Mouse (Mus musculus) right cerebral cortex, postnatal 4 days (tissue): ENCODE results near the gene Pnmal1.
"Not testable (repeated sequence)": the region's sequence is repeated elsewhere in the genome, so short reads cannot be mapped to it uniquely, and the experiment has no call there.

Source experiments
- DNase-seq: peaks from one replicate; pipeline ENCODE4 v3.0.0-alpha.2; 2022

Pnmal1 gene

DNA sequence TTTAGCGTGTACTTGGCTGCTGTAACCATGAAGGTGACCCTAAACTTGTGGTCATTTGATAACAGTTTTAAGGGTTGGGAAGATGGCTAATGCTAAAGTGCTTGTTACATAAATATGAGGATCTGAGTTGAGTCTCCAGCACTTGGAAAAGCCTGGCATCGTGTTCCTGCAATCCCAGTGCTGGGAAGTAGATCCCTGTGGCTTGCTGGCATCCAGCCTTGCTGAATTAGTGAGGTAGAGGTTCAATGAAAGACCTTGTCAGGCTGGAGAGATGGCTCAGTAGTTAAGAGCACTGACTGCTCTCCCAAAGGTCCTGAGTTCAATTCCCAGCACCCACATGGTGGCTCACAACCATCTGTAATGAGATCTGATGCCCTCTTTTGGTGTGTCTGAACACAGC, 5.7 kb upstream of the Pnmal1 start:
- not testable (repeated sequence) for DNase-seq

DNA sequence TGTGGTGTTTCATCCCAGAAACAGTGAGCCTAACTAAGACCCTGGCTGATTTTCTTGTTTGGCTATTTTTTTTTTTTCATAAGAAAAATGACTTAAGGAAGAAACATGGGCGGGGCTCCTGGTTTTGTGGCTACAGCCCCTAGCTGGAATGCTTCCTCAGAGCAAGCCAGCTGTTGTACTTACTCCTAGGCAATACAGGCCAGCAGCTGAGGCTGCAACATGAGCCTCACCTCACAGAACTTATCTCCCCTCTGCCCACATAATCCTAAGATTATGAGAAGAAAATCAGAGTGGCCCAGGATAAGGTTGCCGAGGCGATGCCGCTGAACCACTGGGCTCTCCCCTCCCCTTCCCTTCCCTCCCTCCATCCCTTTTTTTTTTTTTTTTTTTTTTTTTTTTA, 3.8 kb upstream of the Pnmal1 start:
- DNase-seq, result no peak

DNA sequence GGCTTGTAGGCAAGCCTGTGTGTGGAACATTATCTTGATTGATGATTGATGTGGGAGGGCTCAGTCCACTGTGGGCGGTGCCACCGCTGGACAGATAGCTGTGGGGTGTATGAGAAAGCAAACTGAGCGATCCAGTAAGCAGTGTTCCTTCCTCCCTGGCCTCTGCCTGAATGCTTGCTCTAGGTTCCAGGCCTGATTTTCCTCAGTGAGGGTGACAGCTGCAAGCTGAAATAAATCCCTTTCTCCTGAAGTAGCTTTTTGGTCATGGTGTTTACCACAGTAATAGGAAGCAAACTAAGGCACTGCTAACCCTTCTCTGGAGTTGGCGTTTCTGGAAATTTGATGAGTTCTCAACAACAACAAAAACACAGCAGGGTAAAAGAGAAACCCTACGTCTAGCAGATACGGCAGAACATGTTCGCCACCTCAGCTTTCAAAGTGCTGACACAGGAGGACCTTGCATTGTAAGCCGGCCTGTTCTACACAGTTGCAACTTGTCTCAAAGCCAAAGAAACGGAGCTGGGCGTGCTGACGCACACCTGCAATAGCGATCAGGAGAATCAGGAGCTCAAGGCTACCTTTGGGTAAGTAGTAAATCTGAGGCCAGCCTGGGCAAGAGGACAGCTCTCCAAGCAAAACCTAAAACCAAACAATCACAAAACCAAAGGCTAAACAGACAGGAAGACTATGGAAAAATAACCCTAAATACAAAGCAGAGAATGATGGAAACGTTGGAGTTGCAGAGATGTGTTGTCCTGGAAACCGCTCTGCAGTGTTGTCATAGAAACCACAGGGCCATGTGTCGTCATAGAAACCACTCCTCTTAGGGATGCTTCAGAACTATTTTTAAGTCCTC, 2.8 kb upstream of the Pnmal1 start:
- no peak for DNase-seq

DNA sequence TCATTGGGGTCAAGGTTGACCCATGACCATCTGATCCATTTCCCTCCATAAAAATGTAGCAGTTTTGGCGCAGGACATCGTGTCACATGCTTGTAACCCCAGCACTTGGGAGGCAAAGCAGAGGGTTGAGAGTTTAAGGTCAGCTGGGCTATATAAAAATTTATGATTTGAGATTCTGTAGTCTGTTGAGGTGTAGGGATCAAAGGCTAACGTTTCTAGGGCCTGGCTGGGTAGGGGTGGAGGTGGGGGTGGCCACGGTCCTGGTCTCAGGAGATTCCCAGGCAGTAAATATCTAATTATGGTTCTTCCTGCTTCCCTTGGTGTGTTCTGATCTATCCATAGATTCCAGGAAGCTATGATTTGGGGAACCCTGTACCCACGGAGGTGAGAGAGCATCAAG, 2.2 kb downstream of the Pnmal1 start:
- no peak for DNase-seq

DNA sequence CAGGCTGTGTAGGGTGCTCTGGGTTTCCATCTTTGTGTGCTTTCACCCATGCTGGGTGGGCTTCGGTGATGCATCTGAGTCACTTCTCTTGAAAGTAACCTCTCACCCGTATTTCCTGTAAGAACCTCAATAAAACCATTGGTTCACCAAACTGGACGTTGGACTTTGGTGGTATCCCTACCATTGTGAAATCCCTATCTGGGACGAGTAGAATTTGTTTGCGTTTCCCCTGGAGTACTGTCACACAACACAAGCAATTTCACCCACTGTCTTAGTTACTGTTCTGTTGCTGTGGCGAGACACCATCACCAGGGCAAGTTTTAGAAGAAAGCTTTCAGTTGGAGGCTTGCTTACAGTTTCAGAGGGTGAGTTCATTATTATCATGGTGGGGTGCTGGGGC, 8.9 kb downstream of the Pnmal1 start:
- no peak for DNase-seq

DNA sequence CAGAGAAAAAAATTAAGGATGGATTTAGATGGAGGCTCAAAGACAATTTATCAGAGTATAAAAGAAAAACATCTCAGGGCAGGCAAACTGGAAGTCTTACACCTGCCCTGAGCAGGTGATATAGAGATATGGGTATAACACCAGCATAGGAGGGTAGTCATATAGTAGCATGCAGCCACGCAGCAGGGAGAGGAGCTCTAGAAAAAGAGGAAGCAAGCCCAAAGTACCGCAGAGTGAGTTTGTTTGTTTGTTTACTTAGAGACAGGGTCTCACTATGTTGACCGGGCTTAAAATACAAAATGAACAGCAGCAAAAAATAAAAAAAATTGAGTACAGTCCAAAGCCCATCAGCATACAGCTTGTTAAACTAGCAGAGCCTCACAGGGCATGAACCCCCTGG, 11.7 kb downstream of the Pnmal1 start:
- no peak for DNase-seq

DNA sequence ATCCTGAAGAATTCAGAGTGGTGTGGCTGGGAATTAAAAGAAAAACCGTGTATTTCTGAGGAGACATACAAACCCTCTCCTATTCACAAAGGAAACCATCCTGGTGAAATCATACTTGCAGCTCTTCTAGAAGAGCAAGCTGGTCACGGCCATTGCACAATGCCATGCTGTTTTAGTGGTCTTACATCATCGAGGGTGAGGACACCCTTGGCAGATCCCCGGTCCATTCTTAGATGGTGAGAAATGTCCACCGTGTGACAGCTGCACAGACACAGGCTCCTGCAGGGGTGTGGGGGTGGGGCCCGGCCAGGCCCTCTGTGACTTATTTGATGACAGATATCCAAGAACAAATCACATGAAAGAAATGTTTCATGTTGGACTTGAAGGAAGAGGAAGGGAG, 14.5 kb downstream of the Pnmal1 start:
- DNase-seq, result no peak

DNA sequence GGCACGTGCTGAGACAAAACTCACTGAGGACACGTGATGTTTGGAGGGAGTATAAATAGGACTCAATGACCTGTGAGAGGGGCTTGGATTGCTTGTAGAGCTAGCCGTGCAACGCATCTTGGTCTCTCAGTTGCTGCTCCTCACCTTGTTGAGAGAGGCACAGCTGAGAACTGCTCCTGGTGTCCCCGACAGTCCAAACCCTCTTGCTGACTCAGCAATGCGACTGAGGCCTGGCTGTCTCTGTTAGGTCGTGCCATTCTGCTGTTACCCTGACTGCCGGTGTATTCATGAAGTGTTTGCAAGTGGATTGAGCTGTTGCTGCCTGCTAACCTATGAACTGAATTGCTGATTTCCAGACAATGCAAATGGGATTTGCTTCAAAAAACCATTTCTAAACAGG, 16.8 kb downstream of the Pnmal1 start:
- no peak for DNase-seq

DNA sequence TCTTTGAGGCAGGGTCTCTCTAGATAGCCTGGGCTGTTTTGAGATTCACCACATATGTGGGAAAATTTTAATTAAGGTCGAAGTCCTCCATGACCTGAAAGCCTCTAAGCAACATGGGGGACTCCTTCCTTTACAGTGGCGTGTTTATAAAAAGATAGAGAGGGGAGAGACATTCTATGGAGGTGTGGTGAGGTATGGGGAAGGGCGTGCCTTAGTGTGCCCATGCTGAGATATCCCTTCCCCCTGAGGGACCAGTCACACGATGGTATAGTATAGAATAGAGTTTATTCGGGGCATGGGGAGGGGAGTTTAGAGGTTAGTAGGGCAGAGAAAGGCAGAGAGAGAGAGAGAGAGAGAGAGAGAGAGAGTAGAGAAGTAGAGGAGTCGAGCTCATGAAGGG, 18.7 kb downstream of the Pnmal1 start:
- DNase-seq, result no peak

DNA sequence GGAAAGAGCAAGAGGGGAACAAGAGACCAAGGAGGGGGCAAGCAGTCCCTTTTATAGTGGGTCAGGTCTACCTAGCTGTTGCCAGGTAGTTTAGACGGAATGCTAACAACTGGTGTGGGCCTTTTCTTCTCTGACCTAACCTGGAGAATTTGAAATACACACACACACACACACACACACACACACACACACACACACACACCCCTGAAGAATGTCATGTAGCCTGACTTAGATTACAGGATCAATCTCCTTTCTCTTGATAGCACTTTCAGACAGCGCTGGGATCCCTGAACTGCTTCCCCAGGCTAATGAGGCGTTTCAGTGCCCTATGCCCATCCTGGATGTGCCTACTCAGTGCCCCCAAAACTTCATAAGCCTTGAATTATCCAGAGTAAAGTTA, 19.1 kb downstream of the Pnmal1 start:
- no peak for DNase-seq

DNA sequence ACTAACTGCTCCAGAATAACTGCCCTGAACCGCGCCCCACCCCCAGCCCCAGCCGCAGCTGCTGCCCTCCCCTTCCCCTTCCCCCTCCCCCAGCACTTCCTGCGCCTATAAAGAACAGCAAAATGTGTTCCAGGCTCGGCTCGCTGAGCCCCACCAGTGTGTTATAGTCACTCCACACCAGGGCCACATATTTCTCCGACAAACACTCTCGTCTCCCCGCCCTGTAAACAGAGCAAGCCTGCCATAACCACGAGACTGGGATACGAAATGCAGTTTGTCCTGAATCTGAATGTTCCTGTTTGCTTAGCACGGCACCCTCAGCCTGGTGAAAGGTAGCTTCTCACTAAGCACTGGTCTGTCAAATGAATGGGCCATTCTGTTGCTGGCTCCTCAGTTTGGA, 20.9 kb downstream of the Pnmal1 start:
- DNase-seq, result peak; percentile 47

DNA sequence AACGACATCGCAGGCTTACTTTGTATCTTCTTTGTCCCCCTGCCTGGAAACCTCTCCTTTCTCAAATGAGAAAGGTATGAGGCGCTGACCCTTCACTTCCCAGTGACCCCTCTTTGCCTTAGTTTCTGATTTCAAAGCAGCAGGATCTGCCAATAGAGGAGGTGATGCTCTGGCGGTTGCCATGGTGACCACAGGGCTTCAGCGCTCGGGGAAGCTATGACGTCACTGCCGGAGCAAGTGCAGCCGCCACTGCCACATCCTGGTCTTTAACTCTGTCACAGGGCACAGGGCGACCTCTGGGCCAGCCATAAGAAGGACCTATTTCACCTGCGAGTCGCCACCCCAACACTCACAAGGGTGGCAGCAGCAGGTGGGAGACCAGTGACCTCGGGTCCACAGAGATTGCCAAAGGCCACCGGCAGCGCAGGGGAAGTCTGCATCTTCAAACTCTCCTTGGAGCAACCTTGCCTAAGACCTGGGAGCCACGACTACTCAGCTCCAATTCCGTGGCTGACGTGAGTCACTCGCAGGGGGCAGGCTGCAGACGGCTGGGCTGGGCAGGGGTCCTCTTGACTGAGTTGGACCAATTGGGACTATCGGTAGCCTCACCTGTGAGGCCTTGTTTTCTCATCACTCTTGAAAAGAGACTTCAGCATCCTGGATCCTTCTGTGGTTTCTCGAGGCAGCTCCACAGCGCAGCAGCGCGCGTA, 23.5 kb downstream of the Pnmal1 start, which contains the start of gene Gm42372:
Gene Gm42372 (plus strand): TSS at position 228 of the 710 bp plus-strand sequence.
- peak; percentile 85 for DNase-seq

DNA sequence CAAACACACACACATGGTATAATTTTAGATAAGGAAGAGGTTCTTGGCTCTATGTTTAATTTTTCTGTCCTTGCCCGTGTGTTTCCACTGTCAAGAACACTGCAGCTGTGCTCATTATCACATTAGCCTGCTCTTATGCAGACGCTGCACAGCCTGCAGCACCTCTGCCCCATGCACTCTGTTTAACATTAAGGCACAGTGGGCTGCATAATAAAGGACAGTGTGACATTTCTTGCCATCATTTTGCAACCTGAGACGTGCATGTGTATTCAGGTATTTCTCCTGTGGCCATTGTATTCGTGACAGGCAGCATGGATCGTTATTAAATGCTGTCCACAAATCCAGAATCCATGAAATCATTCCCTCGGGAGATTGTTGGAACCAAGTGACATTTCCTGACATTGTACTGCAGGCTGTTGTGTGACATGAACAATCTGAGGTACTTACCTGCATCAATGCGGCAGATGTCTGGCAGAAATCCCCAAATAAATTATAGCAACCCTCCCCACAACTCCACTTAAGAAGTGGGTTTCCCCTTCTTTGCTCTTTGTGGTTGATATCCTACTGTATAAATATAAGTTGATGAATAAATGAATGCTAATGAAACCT, 28.2 kb downstream of the Pnmal1 start:
- no peak for DNase-seq

DNA sequence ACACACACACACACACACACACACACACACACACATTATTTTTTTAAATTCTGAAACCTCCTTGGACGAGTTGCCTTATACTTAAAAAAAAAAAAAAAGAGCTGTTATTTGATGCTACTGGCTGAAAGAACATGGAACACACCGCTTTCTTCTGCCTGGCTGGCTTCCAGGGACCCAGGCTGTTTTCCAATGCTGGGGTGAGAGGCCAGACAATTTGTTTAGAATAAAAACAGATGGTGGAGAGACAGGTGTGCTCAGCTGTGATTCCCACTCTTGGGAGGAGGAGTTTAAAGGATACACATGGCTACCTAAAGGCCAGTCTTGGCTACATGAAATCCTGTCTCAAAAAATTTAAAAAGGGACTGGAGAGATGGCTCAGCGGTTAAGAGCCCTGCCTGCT, 28.9 kb downstream of the Pnmal1 start:
- DNase-seq, result no peak

DNA sequence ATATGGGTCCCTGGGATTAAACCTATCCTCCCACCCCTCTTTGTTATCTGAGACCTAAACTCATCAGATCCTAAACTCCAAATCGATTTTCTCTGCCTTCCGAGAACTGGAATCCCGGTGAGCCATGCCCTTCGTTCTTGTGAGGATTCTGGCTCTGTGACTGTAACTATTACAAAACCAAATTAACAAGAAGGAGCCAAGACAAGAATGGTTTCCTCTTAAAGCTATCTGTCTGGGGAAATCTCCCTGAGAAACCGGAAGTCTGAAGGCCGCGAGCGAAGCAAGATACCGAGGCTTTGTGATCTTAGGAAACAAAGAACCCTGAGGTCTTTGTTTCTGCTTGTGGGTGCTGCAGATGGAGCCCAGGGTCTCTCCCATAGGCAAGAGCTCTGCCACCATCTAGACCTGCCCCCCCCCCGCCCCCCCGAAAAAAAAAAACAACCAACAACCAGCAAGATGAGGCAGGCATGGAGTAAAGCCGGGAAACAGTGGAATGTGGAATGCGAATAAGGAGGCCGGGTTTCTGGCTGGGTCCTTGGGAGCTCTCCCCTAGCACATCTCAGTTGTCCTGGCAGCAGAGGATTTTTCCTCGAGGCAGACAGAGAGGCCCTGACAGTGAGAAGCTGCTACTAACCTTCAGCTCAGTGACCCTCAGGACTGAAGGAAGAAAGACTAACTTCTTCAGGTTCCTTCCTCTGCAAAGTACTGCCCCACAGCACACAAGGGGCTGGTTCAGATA, 30.7 kb downstream of the Pnmal1 start:
- DNase-seq, result no peak

DNA sequence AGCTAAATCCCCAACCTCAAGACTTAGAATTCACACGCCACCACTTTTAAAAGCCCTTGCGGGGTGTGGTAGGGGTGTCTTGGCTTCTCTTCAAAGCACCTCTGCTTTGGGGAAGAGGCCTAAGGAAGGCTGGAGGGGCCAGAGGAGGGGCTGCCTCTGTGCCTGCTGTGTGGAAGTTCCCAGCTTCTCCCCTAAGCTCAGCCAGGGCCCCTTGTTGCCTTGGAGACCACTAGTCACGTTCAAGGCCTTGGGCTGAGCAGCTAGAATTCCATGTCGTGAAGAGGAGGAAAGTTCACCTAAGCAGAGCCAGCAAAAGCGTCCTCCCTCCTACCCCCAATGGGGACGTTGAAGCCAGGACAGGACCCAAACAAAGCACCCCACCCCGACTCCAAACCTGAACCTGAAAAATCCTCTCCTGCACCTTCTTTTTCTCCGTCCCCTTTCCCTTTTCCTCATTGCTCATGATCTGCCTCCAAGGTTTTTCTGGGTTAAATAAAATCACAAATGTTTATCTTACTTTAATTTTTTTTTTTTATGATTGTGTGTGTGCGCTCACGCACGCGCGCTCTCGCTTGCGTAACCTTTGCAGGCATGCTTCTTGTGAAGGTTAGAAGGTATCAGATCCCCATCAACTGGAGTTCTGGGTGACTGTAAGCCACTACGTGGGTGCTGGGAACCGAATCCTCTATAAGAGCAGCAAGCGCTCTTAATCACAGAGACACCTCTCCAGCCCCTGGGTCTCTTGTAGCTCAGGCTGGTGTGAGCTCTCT, 32.4 kb downstream of the Pnmal1 start:
- DNase-seq, result no peak

DNA sequence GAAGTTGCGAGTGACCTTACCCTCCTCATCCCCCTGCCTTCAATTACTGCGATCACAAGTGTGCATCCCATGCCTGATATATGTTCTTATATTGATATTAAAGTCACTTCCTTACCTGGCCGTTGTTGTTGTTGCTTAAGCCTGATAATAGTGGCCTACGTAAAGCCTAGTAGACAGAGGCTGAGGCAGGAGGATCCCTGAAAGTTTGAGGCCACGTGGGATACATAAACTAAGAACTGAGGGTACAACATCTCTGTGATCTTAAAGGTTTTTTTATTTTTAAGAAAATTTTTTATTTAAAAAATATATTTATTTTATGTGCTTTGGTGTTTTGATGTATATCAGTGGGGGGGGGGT, 33.0 kb downstream of the Pnmal1 start, which contains the start of gene Ccdc8:
Gene Ccdc8 (plus strand): TSS at position 258 of the 357 bp plus-strand sequence.
- no peak for DNase-seq

DNA sequence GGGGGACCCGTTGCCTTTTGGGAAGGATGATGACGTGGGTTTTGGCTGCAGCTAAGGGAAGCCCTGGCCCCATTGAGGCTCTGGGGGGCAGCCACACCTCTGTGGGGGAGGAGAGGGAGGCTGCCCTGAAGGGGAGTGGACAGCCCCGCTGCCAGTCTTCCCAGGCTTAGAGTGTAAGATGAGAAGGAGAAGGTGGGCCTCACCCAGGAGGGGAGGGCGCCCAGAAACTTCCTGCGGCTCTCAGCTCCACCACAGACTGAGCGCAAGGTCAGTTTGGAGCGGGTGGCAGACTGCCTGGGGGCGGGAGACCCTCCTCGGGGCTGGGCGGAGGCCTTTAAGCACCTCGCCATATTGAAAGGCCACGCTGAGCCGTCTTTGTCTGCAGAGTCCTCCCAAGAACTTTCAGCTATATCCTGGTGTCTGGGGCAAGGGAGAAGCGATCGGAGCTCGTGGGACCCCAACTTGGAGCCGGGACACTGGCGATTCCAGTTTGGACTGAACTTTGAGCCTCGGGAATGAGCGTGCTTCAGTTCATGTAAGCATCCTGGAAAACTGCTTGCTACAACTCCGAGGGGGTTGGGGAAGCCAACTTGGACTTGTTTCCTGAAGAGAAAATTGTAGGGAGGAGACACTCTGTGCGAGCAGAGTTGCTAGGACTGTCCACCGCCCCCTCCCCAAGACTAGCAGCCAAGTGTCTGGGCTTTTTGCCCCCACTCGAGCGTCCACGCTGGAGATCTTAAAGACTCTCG, 34.3 kb downstream of the Pnmal1 start:
- peak; percentile 40 for DNase-seq

DNA sequence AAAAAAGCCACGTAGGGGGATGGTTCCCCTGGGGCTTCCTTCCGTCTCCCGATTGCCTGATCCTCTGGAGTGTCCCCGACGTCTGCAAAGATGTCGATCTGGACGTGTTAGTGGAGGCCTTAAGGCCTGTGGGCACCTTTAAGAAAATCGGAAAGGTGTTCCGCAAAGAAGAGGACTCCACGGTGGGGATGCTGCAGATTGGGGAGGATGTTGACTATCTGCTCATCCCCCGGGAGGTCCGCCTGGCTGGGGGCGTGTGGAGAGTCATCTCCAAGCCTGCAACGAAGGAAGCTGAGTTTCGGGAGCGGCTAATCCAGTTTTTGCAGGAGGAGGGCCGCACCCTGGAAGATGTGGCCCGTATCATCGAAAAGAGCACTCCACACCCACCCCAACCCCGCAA, 34.9 kb downstream of the Pnmal1 start:
- DNase-seq, result no peak

DNA sequence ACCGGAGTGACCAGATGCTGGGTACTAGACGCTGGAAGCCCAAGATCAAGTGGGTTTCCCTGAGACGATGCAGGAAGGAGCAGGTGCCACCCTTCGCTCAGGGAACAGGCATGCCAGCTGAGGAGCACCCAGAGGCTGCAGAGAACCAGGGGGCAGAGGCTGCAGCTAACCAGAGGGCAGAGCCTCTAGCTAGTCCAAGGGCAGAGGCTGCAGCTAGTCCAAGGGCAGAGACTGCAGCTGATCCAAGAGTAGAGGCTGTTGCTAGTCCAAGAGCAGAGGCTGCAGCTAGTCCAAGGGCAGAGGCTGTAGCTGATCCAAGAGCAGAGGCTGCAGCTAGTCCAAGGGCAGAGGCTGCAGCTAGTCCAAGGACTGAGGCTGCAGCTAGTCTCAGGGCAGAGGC, 35.9 kb downstream of the Pnmal1 start:
- DNase-seq, result no peak

DNA sequence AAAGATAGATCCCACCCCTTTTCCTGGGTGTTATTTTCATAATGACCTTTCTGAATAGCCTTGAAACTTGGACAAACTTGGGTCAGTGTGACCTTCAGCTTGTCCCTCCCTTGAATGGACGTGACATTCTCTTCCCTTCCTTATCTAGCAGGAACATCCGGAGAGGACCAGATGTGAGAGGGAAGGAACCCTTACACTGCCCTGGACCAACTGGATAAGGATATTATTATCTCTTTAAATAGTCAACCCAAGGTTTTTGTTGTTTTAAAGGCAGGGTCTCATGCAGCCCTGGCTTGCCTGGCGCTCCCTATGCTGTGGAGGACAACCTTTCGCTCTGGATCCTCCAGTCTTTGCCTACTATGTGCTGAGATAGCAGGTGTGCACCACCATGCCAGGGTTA, 39.8 kb downstream of the Pnmal1 start:
- DNase-seq, result no peak

DNA sequence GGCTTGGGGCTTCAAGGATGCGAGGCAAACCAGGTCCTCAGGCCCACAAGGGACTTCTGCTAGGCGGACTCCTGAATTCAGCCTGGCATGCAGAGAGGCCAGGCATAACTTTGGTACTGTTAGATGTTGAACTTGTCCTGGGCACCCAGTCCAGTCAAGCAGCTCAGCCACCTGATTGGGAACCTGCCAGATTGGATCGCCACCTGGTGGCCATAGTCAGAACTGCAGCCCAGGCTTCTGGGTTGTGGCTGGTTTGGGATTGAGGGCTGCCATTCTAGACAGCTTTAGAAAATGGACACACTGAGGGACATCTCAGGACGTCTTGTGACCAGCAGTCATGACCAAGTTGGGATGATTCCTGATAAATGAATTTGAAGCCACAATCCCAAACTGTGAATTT, 40.2 kb downstream of the Pnmal1 start:
- DNase-seq, result peak; percentile 89
